Mouse (Mus musculus) erythroblast, embryonic 14.5 days (primary cell): Measurements from ENCODE around the gene Mrps17.

Experiments used
- GATA1 ChIP-seq: IDR thresholded peaks from 2 replicates; pipeline ENCODE4 v1.6.1; 2012; ENCODE audit warnings: low read length, inconsistent platforms, mixed read lengths
- TAL1 ChIP-seq: IDR thresholded peaks from 3 replicates; pipeline ENCODE4 v1.6.1; 2012; ENCODE audit warnings: low read length, inconsistent platforms, mixed read lengths

DNA sequence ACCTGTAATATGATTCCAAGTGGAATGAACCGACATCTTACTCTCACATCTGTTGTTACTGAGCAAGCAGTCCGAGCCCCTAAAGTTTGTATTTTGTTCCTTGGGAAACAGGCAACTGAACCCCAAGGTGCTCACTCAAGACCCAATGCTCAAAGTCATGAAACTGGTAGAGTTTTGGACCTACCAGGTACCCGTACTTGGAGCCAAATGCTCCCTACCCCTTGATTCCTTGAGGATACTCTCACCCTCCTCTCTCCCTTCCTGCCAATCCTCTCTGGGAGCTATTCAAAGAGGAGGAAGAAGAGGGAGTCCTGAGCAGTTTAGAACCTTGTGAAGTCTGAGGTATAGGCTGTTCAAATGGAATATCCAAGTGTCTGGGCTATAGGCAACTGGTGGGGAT is 11.5 kb downstream of the Mrps17 start:
- TF ChIP-seq TAL1 (no peak), GATA1 (no peak)
